Mouse (Mus musculus) hindbrain, embryonic 12.5 days (tissue): ENCODE data around the gene Lcat. TPM values are rescaled to one million over a fixed set of nuclear protein-coding genes. Genes with fewer than 3 reads are reported as not detected.

Source experiments
- ATAC-seq: fragments of 200-750 bp; cut with Nextera tagmentation; 2 replicates; pipeline ENCODE4 v1.8.0; 2017; ENCODE audit warnings: moderate TSS enrichment; ENCODE audit not compliant: low FRiP score
- H3K27ac ChIP-seq: fragments of 300-500 bp; sonication (generic); 2 replicates; pipeline ENCODE4 v1.5.1; 2016; ENCODE audit warnings: mild to moderate bottlenecking
- H3K27me3 ChIP-seq: fragments of 300-500 bp; sonication (generic); 2 replicates; pipeline ENCODE4 v1.6.1; 2016; ENCODE audit warnings: mild to moderate bottlenecking
- H3K36me3 ChIP-seq: fragments of 300-500 bp; sonication (generic); 2 replicates; pipeline ENCODE4 v1.6.1; 2016; ENCODE audit warnings: mild to moderate bottlenecking
- H3K4me1 ChIP-seq: fragments of 300-500 bp; sonication (generic); 2 replicates; pipeline ENCODE4 v1.6.1; 2016
- H3K4me2 ChIP-seq: fragments of 300-500 bp; sonication (generic); replicated peaks from 2 replicates; pipeline ENCODE4 v1.6.1; 2016; ENCODE audit warnings: mild to moderate bottlenecking
- H3K4me3 ChIP-seq: fragments of 300-500 bp; sonication (generic); 2 replicates; pipeline ENCODE4 v1.5.1; 2016; ENCODE audit warnings: mild to moderate bottlenecking
- H3K9ac ChIP-seq: fragments of 300-500 bp; sonication (generic); 2 replicates; pipeline ENCODE4 v1.6.1; 2016; ENCODE audit warnings: mild to moderate bottlenecking, moderate library complexity
- H3K9me3 ChIP-seq: fragments of 300-500 bp; sonication (generic); replicated peaks from 2 replicates; pipeline ENCODE4 v1.6.1; 2016; ENCODE audit warnings: mild to moderate bottlenecking
- WGBS: fragments of 180-500 bp; shearing (Covaris S2); methylation state at CpG from one replicate; pipeline ENCODE4 v1.1.7; 2016; 5-methylcytosine and 5-hydroxymethylcytosine counted together
- polyA plus RNA-seq: library from polyadenylated mRNA; unstranded; fragments of >200 nt; fragmentation: Nextera tagmentation; extraction: Ambion mirVana; gene quantifications from 2 replicates; pipeline ENCODE4 v1.2.1, GENCODE M21; 2016

Gene Lcat
- polyA plus RNA-seq, 1 experiment from 2014 or later: 0.57 TPM

DNA sequence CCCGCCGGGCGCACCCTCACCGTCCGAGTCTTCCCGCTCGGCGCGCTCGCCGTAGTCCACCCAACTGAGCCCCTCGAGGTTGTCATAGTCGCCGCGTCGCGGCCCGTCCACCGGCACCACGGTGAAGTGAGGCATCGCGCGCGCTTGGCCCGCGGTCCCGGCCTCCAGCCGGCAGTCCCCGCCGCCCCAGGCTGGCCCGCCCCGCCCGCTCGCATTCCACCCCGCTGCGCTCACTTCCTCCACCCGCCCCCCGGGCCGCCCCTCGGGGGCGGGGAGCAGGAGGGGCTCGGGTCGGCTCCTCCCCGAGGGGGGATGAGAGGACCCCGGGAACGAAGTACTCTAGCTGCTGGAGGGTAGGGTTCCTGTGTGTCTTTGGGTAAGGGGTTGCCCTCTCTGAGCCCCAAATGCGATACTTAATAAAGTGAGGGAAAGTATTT is 22.7 kb upstream of the Lcat start, which contains the start of gene Slc12a4:
TSS of gene Slc12a4 (minus strand) at position 193 of the 437 bp plus-strand sequence.
- H3K9ac ChIP-seq: peak within 1 kb of the TSS; percentile 56
- ATAC-seq: peak; percentile 56
- WGBS: under 1% methylated on average over 45 of the region's 47 CpGs
- peaks cover 45% of the 10 kb centered on the region for H3K27me3 ChIP-seq
- H3K4me3 ChIP-seq: peak within 1 kb of the TSS; percentile 54
- H3K36me3 ChIP-seq: no peaks in the 10 kb centered on the region
- 0 out of 2 replicates have a peak within 1 kb of the TSS, but pooled peaks have one; percentile 17 for H3K27ac ChIP-seq
- H3K4me2 ChIP-seq: peak within 1 kb of the TSS; percentile 72
- peaks cover 15% of the 10 kb centered on the region for H3K4me1 ChIP-seq
- no peaks in the 10 kb centered on the region for H3K9me3 ChIP-seq

DNA sequence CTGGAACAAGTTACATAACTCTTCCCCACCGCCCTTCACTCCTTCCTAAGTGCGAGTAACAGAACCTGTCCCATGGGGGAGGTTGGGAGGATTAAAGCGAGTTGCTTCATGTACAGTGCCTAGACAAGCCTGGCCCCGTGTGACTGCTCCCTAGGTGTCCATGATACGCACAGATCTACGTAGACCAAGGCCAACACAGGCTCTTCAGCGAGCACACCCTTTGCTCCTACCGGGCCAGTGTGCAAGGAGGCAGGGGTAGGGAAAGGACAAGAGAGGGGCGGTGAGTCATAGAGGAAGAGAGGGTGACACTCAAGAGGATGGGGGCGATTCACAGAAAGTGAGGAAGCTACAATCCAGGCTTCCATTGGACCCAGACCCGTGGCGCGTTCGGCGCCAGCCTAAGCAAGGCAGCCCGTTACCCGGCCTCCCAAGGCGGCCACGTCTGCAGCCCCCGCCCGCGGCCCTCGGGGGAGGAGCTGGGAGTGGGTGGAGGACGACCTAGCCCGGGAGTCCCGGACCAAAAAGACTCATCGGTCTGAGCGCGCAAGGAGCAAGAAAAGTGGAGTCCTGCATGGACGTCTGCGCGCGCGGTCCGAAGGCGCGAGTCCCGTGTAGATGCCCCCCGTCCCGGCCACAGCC is 22.2 kb upstream of the Lcat start:
- Histone ChIP-seq H3K4me1 (peaks cover 15% of the 10 kb centered on the region), H3K4me2 (peak overlapping the region; percentile 72), H3K4me3 (peak overlapping the region; percentile 54), H3K9ac (peak overlapping the region; percentile 56), H3K36me3 (no peaks in the 10 kb centered on the region), H3K27me3 (peaks cover 45% of the 10 kb centered on the region), H3K9me3 (no peaks in the 10 kb centered on the region), H3K27ac (0 out of 2 replicates have a peak overlapping the region, but pooled peaks have one; percentile 17)
- peak; percentile 46 for ATAC-seq
- 3% methylated on average over 40 of the region's 40 CpGs for WGBS

GRCm38 (mm10) chr8:105964506-105965265 is 21.5 kb upstream of the Lcat start:
- no peaks in the 10 kb centered on the region for H3K36me3 ChIP-seq
- no peaks in the 10 kb centered on the region for H3K9me3 ChIP-seq
- no peak for ATAC-seq
- H3K27me3 ChIP-seq: peaks cover 45% of the 10 kb centered on the region
- 63% methylated on average over 12 of the region's 12 CpGs for WGBS
- H3K4me1 ChIP-seq: peaks cover 15% of the 10 kb centered on the region
- H3K4me2 ChIP-seq: peak overlapping the region; percentile 72
- no peak overlapping the region for H3K27ac ChIP-seq
- H3K9ac ChIP-seq: no peak overlapping the region
- peak overlapping the region; percentile 54 for H3K4me3 ChIP-seq

DNA sequence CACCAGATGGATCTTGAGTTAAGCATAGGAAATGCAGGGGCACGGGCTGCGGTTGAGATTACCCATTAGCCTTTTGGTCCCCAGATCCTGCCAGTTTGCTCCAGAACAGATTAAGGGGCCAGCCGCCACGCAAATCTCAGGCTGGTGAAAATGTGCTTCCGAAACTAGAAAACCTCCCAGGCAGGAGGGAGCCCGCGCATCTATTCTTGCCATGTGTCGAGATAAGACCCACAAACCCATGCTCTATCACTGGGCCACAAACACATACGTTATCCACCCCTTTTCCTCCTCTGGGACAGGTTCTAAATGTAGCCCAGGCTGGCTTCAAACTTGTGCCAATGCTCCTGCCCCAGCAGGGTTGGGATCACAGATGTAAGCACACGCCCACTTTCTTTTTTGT is 18.4 kb upstream of the Lcat start:
- H3K27me3 ChIP-seq: peaks cover 30% of the 10 kb centered on the region
- no peak for ATAC-seq
- H3K4me1 ChIP-seq: peaks cover 15% of the 10 kb centered on the region
- no peak overlapping the region for H3K4me2 ChIP-seq
- no peak overlapping the region for H3K9ac ChIP-seq
- 92% methylated on average over 10 of the region's 10 CpGs for WGBS
- no peak overlapping the region for H3K4me3 ChIP-seq
- no peaks in the 10 kb centered on the region for H3K36me3 ChIP-seq
- H3K27ac ChIP-seq: no peak overlapping the region
- H3K9me3 ChIP-seq: no peaks in the 10 kb centered on the region

- no peak overlapping the region for H3K4me3 ChIP-seq
- H3K27me3 ChIP-seq: peaks cover 26% of the 10 kb centered on the region
- H3K9me3 ChIP-seq: no peaks in the 10 kb centered on the region
- no peak overlapping the region for H3K4me2 ChIP-seq
- 77% methylated on average over 14 of the region's 14 CpGs for WGBS
- no peak overlapping the region for H3K9ac ChIP-seq
- peaks cover 14% of the 10 kb centered on the region for H3K4me1 ChIP-seq
- H3K36me3 ChIP-seq: no peaks in the 10 kb centered on the region
- ATAC-seq: no peak
- no peak overlapping the region for H3K27ac ChIP-seq
Observed at GRCm38 (mm10) chr8:105961101-105961500, 17.9 kb upstream of the Lcat start.

GRCm38 (mm10) chr8:105959350-105959749 is 16.2 kb upstream of the Lcat start:
- Histone ChIP-seq H3K9me3 (no peaks in the 10 kb centered on the region), H3K36me3 (no peaks in the 10 kb centered on the region), H3K27me3 (peaks cover 9% of the 10 kb centered on the region), H3K4me3 (no peak overlapping the region), H3K27ac (no peak overlapping the region), H3K4me1 (peaks cover under 1% of the 10 kb centered on the region; the same call in 1 of the 2 replicates), H3K4me2 (no peak overlapping the region), H3K9ac (no peak overlapping the region)
- 90% methylated on average over 7 of the region's 7 CpGs for WGBS
- ATAC-seq: no peak

- H3K9ac ChIP-seq: no peak overlapping the region
- 77% methylated on average over 2 of the region's 4 CpGs for WGBS
- ATAC-seq: no peak
- no peaks in the 10 kb centered on the region for H3K9me3 ChIP-seq
- H3K36me3 ChIP-seq: no peaks in the 10 kb centered on the region
- H3K4me1 ChIP-seq: no peaks in the 10 kb centered on the region
- H3K27ac ChIP-seq: no peak overlapping the region
- no peak overlapping the region for H3K4me3 ChIP-seq
- no peaks in the 10 kb centered on the region for H3K27me3 ChIP-seq
- no peak overlapping the region for H3K4me2 ChIP-seq
Observed at GRCm38 (mm10) chr8:105957813-105958212, 14.6 kb upstream of the Lcat start.

GRCm38 (mm10) chr8:105956556-105956955 is 13.4 kb upstream of the Lcat start:
- Histone ChIP-seq H3K9me3 (no peaks in the 10 kb centered on the region), H3K36me3 (no peaks in the 10 kb centered on the region), H3K4me3 (no peak overlapping the region), H3K9ac (no peak overlapping the region), H3K4me2 (no peak overlapping the region), H3K27ac (no peak overlapping the region), H3K4me1 (no peaks in the 10 kb centered on the region), H3K27me3 (no peaks in the 10 kb centered on the region)
- 81% methylated on average over 4 of the region's 4 CpGs for WGBS
- no peak for ATAC-seq

GRCm38 (mm10) chr8:105951057-105951659 is 8.0 kb upstream of the Lcat start:
- no peaks in the 10 kb centered on the region for H3K27me3 ChIP-seq
- no peak overlapping the region for H3K4me3 ChIP-seq
- WGBS: 54% methylated on average over 7 of the region's 7 CpGs
- H3K4me2 ChIP-seq: no peak overlapping the region
- H3K4me1 ChIP-seq: no peaks in the 10 kb centered on the region
- peak overlapping the region; percentile 19; the same call in 1 of the 2 replicates for H3K27ac ChIP-seq
- H3K9me3 ChIP-seq: no peaks in the 10 kb centered on the region
- ATAC-seq: no peak; the same call in 1 of the 2 replicates
- no peak overlapping the region for H3K9ac ChIP-seq
- H3K36me3 ChIP-seq: peaks cover 7% of the 10 kb centered on the region; the same call in 1 of the 2 replicates

DNA sequence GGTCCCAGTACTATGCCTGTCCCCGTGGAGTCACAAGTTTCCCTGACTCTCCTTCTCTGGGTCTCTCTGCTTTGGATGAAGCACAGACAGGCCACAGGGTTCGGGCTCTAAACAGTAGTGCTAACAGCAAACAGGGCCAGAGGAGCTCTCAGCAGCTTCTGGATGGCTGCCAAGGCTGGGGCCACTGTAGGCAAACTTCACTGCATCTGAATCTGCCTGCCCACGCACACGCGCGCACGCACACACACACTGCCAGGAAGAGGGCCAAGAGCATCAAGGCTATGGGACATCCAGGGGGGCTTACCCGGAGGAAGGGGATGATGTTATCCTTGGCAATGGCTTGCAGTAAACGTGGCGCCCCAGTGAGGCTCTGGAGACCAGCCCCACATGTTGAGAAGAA is 6.2 kb upstream of the Lcat start:
- Histone ChIP-seq H3K9me3 (no peaks in the 10 kb centered on the region), H3K9ac (no peak overlapping the region), H3K36me3 (peaks cover 10% of the 10 kb centered on the region; the same call in 1 of the 2 replicates), H3K27me3 (no peaks in the 10 kb centered on the region), H3K27ac (no peak overlapping the region), H3K4me3 (no peak overlapping the region), H3K4me2 (no peak overlapping the region), H3K4me1 (no peaks in the 10 kb centered on the region)
- WGBS: 83% methylated on average over 10 of the region's 10 CpGs
- ATAC-seq: no peak

DNA sequence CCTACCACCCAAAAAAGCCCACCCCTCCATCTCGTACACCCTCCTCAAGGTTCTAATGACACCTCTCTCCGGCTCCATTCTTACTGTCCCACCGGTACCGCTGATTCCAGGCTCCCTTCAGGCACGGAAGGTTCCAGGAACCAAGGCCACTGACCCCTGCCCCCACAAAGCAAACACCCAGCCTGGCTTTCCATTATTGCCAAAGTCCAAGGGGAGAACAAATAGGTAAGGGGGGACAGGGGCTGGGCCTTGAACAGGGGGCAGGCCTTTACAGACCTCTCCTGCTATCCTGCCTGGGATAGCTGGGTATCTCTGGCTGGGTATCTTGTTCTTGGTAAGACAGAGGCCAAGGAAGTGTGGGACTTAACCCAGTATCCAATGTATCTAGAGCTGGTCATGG is 640 bp downstream of the Lcat start:
- H3K9ac ChIP-seq: no peak overlapping the region
- no peak overlapping the region for H3K27ac ChIP-seq
- H3K36me3 ChIP-seq: peaks cover 4% of the 10 kb centered on the region; the same call in 1 of the 2 replicates
- H3K4me1 ChIP-seq: peaks cover 6% of the 10 kb centered on the region
- no peak overlapping the region for H3K4me2 ChIP-seq
- WGBS: 93% methylated on average over 5 of the region's 5 CpGs
- H3K9me3 ChIP-seq: no peaks in the 10 kb centered on the region
- H3K4me3 ChIP-seq: no peak overlapping the region
- ATAC-seq: no peak
- H3K27me3 ChIP-seq: no peaks in the 10 kb centered on the region

GRCm38 (mm10) chr8:105942026-105942425 is 1.2 kb downstream of the Lcat start:
- H3K4me2 ChIP-seq: no peak overlapping the region
- no peak overlapping the region for H3K27ac ChIP-seq
- no peaks in the 10 kb centered on the region for H3K27me3 ChIP-seq
- 92% methylated on average over 11 of the region's 11 CpGs for WGBS
- no peak overlapping the region for H3K9ac ChIP-seq
- H3K9me3 ChIP-seq: no peaks in the 10 kb centered on the region
- no peak overlapping the region for H3K4me3 ChIP-seq
- peaks cover 6% of the 10 kb centered on the region for H3K4me1 ChIP-seq
- no peak for ATAC-seq
- 0 out of 2 replicates have a peak, but pooled peaks cover 3% of the 10 kb centered on the region for H3K36me3 ChIP-seq
